Mouse (Mus musculus) embryonic facial prominence, embryonic 15.5 days (tissue): Measurements from ENCODE around the gene Tceal7. TPM values are rescaled to one million over a fixed set of nuclear protein-coding genes. Genes with fewer than 3 reads are reported as not detected.
"Not testable (repeated sequence)": the region's sequence is repeated elsewhere in the genome, so short reads cannot be mapped to it uniquely, and the experiment has no call there.

Experiments used
- ATAC-seq: fragments of 200-750 bp; cut with Nextera tagmentation; 2 replicates; pipeline ENCODE4 v1.8.0; 2017; ENCODE audit warnings: low read depth, moderate TSS enrichment; ENCODE audit not compliant: insufficient number of reproducible peaks, low FRiP score, low TSS enrichment
- H3K27ac ChIP-seq: fragments of 300-500 bp; sonication (generic); replicated peaks from 2 replicates; pipeline ENCODE4 v1.5.1; 2015; ENCODE audit warnings: mild to moderate bottlenecking, inconsistent platforms
- H3K27me3 ChIP-seq: fragments of 300-500 bp; sonication (generic); 2 replicates; pipeline ENCODE4 v1.6.1; 2015; ENCODE audit warnings: inconsistent platforms
- H3K36me3 ChIP-seq: fragments of 300-500 bp; sonication (generic); 2 replicates; pipeline ENCODE4 v1.6.1; 2015; ENCODE audit warnings: mild to moderate bottlenecking, inconsistent platforms
- H3K4me1 ChIP-seq: fragments of 300-500 bp; sonication (generic); 2 replicates; pipeline ENCODE4 v1.6.1; 2015; ENCODE audit warnings: inconsistent platforms
- H3K4me2 ChIP-seq: fragments of 300-500 bp; sonication (generic); replicated peaks from 2 replicates; pipeline ENCODE4 v1.6.1; 2015; ENCODE audit warnings: mild to moderate bottlenecking, inconsistent platforms
- H3K4me3 ChIP-seq: fragments of 300-500 bp; sonication (generic); replicated peaks from 2 replicates; pipeline ENCODE4 v1.5.1; 2015; ENCODE audit warnings: mild to moderate bottlenecking, inconsistent platforms
- H3K9ac ChIP-seq: fragments of 300-500 bp; sonication (generic); 2 replicates; pipeline ENCODE4 v1.6.1; 2015; ENCODE audit warnings: inconsistent platforms
- H3K9me3 ChIP-seq: fragments of 300-500 bp; sonication (generic); replicated peaks from 2 replicates; pipeline ENCODE4 v1.6.1; 2016; ENCODE audit warnings: inconsistent platforms
- WGBS: fragments of 180-500 bp; shearing (Covaris S2); methylation state at CpG from one replicate; pipeline ENCODE4 v1.1.7; 2015; 5-methylcytosine and 5-hydroxymethylcytosine counted together
- microRNA-seq: library from miRNA; unstranded; fragments of <30 nt; microRNA quantifications from one replicate; pipeline ENCODE4, GENCODE M21; 2016; ENCODE audit warnings: borderline number of aligned reads
- polyA plus RNA-seq: library from polyadenylated mRNA; unstranded; fragments of >200 nt; fragmentation: Nextera tagmentation; extraction: Ambion mirVana; gene quantifications from 2 replicates; pipeline ENCODE4 v1.2.1, GENCODE M21; 2015

The Tceal7 gene
- polyA plus RNA-seq, 1 experiment from 2014 or later: 121 TPM

GRCm38 (mm10) chrX:136252023-136252729 is 37.6 kb downstream of the Tceal7 start:
- H3K9me3 ChIP-seq: no peaks in the 10 kb centered on the region
- no peak overlapping the region for H3K27ac ChIP-seq
- H3K4me3 ChIP-seq: no peak overlapping the region
- H3K4me1 ChIP-seq: no peaks in the 10 kb centered on the region
- ATAC-seq: no peak
- no peaks in the 10 kb centered on the region for H3K27me3 ChIP-seq
- H3K36me3 ChIP-seq: no peaks in the 10 kb centered on the region
- no peak overlapping the region for H3K4me2 ChIP-seq
- H3K9ac ChIP-seq: no peak overlapping the region
- 76% methylated on average over 6 of the region's 6 CpGs for WGBS

GRCm38 (mm10) chrX:136267720-136268119 is 53.1 kb downstream of the Tceal7 start:
- 78% methylated on average over 5 of the region's 5 CpGs for WGBS
- no peak for ATAC-seq
- Histone ChIP-seq H3K9me3 (no peaks in the 10 kb centered on the region), H3K4me1 (peaks cover 6% of the 10 kb centered on the region; the same call in 1 of the 2 replicates), H3K27ac (no peak overlapping the region), H3K9ac (no peak overlapping the region), H3K36me3 (no peaks in the 10 kb centered on the region), H3K4me2 (no peak overlapping the region), H3K4me3 (no peak overlapping the region), H3K27me3 (peaks cover 3% of the 10 kb centered on the region; the same call in 1 of the 2 replicates)

GRCm38 (mm10) chrX:136268173-136268572 is 53.6 kb downstream of the Tceal7 start:
- Histone ChIP-seq H3K27ac (no peak overlapping the region), H3K4me1 (peaks cover 6% of the 10 kb centered on the region; the same call in 1 of the 2 replicates), H3K4me2 (no peak overlapping the region), H3K4me3 (no peak overlapping the region), H3K27me3 (peaks cover under 1% of the 10 kb centered on the region; the same call in 1 of the 2 replicates), H3K9ac (no peak overlapping the region), H3K36me3 (no peaks in the 10 kb centered on the region), H3K9me3 (no peaks in the 10 kb centered on the region)
- WGBS: 77% methylated on average over 4 of the region's 4 CpGs
- no peak for ATAC-seq

GRCm38 (mm10) chrX:136269743-136270392 is 55.3 kb downstream of the Tceal7 start, which contains the start of gene Bex3:
TSS of gene Bex3 (plus strand) at chrX:136270253.
- WGBS: 49% methylated on average over 7 of the region's 30 CpGs
- H3K27ac ChIP-seq, H3K36me3 ChIP-seq, H3K27me3 ChIP-seq, H3K9ac ChIP-seq, H3K4me1 ChIP-seq, H3K9me3 ChIP-seq: not testable (repeated sequence)
- H3K4me2 ChIP-seq: peak within 1 kb of the TSS; percentile 34
- H3K4me3 ChIP-seq: peak within 1 kb of the TSS; percentile 45
- peak; percentile 95 for ATAC-seq

- ATAC-seq: 0 out of 2 replicates have a peak, but pooled peaks have one; percentile 35
- 9% methylated on average over 4 of the region's 60 CpGs for WGBS
- H3K27me3 ChIP-seq, H3K9me3 ChIP-seq, H3K27ac ChIP-seq, H3K4me1 ChIP-seq, H3K36me3 ChIP-seq, H3K9ac ChIP-seq: not testable (repeated sequence)
- peak overlapping the region; percentile 45 for H3K4me3 ChIP-seq
- H3K4me2 ChIP-seq: peak overlapping the region; percentile 34
These were observed 56.0 kb downstream of the Tceal7 start for GRCm38 (mm10) chrX:136270393-136271111.

- Histone ChIP-seq H3K9ac (no peak overlapping the region), H3K9me3 (no peaks in the 10 kb centered on the region), H3K4me2 (no peak overlapping the region), H3K4me3 (no peak overlapping the region), H3K4me1 (peaks cover 6% of the 10 kb centered on the region; the same call in 1 of the 2 replicates), H3K36me3 (no peaks in the 10 kb centered on the region), H3K27ac (no peak overlapping the region), H3K27me3 (peaks cover 3% of the 10 kb centered on the region; the same call in 1 of the 2 replicates)
- 22% methylated on average over 3 of the region's 3 CpGs for WGBS
- no peak for ATAC-seq
These were observed 60.0 kb downstream of the Tceal7 start for GRCm38 (mm10) chrX:136274542-136274941.

GRCm38 (mm10) chrX:136275386-136275785 is 60.8 kb downstream of the Tceal7 start:
- H3K36me3 ChIP-seq: no peaks in the 10 kb centered on the region
- no peak for ATAC-seq
- H3K4me3 ChIP-seq: no peak overlapping the region
- WGBS: 49% methylated on average over 3 of the region's 3 CpGs
- H3K9ac ChIP-seq: no peak overlapping the region
- H3K27me3 ChIP-seq: peaks cover 3% of the 10 kb centered on the region; the same call in 1 of the 2 replicates
- H3K9me3 ChIP-seq: no peaks in the 10 kb centered on the region
- H3K4me2 ChIP-seq: no peak overlapping the region
- no peak overlapping the region for H3K27ac ChIP-seq
- peaks cover 6% of the 10 kb centered on the region; the same call in 1 of the 2 replicates for H3K4me1 ChIP-seq

Small RNAs within 50 kb of the gene (microRNA-seq; reads per million reads assigned to microRNA genes)
- gene Mir6383: not detected

Other genes with a start within 250 kb of the Tceal7 start
- gene Arxes2, start 221.0 kb upstream of the Tceal7 start, polyA plus RNA-seq: 50.3 and 54.0 TPM in 2 replicates
- 24.4 and 26.5 TPM in 2 replicates for gene Arxes1, start 181.4 kb upstream of the Tceal7 start, polyA plus RNA-seq
- 58.8 and 64.6 TPM in 2 replicates for gene Bex2, start 146.5 kb upstream of the Tceal7 start, polyA plus RNA-seq
- gene Nxf3, start 129.5 kb upstream of the Tceal7 start, polyA plus RNA-seq: not detected in 2 replicates
- 31.4 and 35.7 TPM in 2 replicates for gene Bex4, start 75.8 kb upstream of the Tceal7 start, polyA plus RNA-seq
- 189 and 202 TPM in 2 replicates for gene Tceal8, start 42.4 kb upstream of the Tceal7 start, polyA plus RNA-seq
- gene Tceal5, start 10.9 kb upstream of the Tceal7 start, polyA plus RNA-seq: 12.9 and 13.1 TPM in 2 replicates
- 112 and 134 TPM in 2 replicates for gene Bex1, start 734 bp downstream of the Tceal7 start, polyA plus RNA-seq
- 520 and 545 TPM in 2 replicates for gene Tceal9, start 30.3 kb downstream of the Tceal7 start, polyA plus RNA-seq
- gene Bex3, start 55.5 kb downstream of the Tceal7 start, polyA plus RNA-seq: 387 and 393 TPM in 2 replicates